Mouse (Mus musculus) midbrain, embryonic 15.5 days (tissue): Measurements from ENCODE around the gene Gbx1. TPM values are rescaled to one million over a fixed set of nuclear protein-coding genes. Genes with fewer than 3 reads are reported as not detected.

Experiments
- ATAC-seq: fragments of 200-750 bp; cut with Nextera tagmentation; replicated peaks from 2 replicates; pipeline ENCODE4 v1.8.0; 2017; ENCODE audit warnings: moderate TSS enrichment
- H3K27ac ChIP-seq: fragments of 300-500 bp; sonication (generic); 2 replicates; pipeline ENCODE4 v1.5.1; 2015; ENCODE audit warnings: mild to moderate bottlenecking, inconsistent platforms
- H3K27me3 ChIP-seq: fragments of 300-500 bp; sonication (generic); replicated peaks from 2 replicates; pipeline ENCODE4 v1.6.1; 2015; ENCODE audit warnings: inconsistent platforms
- H3K36me3 ChIP-seq: fragments of 300-500 bp; sonication (generic); replicated peaks from 2 replicates; pipeline ENCODE4 v1.6.1; 2015; ENCODE audit warnings: inconsistent platforms
- H3K4me1 ChIP-seq: fragments of 300-500 bp; sonication (generic); 2 replicates; pipeline ENCODE4 v1.6.1; 2015; ENCODE audit warnings: inconsistent platforms
- H3K4me2 ChIP-seq: fragments of 300-500 bp; sonication (generic); 2 replicates; pipeline ENCODE4 v1.6.1; 2015; ENCODE audit warnings: inconsistent platforms, mild to moderate bottlenecking, moderate library complexity
- H3K4me3 ChIP-seq: fragments of 300-500 bp; sonication (generic); 2 replicates; pipeline ENCODE4 v1.5.1; 2015; ENCODE audit warnings: mild to moderate bottlenecking, inconsistent platforms
- H3K9ac ChIP-seq: fragments of 300-500 bp; sonication (generic); 2 replicates; pipeline ENCODE4 v1.6.1; 2015; ENCODE audit warnings: mild to moderate bottlenecking, inconsistent platforms
- H3K9me3 ChIP-seq: fragments of 300-500 bp; sonication (generic); 2 replicates; pipeline ENCODE4 v1.6.1; 2016; ENCODE audit warnings: inconsistent platforms
- WGBS: fragments of 180-500 bp; shearing (Covaris S2); methylation state at CpG from one replicate; pipeline ENCODE4 v1.1.7; 2015; ENCODE audit warnings: mixed read lengths; 5-methylcytosine and 5-hydroxymethylcytosine counted together
- polyA plus RNA-seq: library from polyadenylated mRNA; unstranded; fragments of >200 nt; fragmentation: Nextera tagmentation; extraction: Ambion mirVana; gene quantifications from 2 replicates; pipeline ENCODE4 v1.2.1, GENCODE M21; 2015

Gbx1 gene
- polyA plus RNA-seq, 1 experiment from 2014 or later = 0.44 TPM

- Histone ChIP-seq H3K36me3 (no peaks in the 10 kb centered on the region), H3K9ac (no peak overlapping the region), H3K27me3 (no peaks in the 10 kb centered on the region), H3K4me2 (no peak overlapping the region), H3K4me3 (no peak overlapping the region), H3K9me3 (no peaks in the 10 kb centered on the region), H3K4me1 (no peaks in the 10 kb centered on the region), H3K27ac (no peak overlapping the region)
- ATAC-seq = no peak
- 84% methylated on average over 22 of the region's 22 CpGs for WGBS
Observed at GRCm38 (mm10) chr5:24539571-24540296, 12.7 kb upstream of the Gbx1 start.

- no peak overlapping the region for H3K9ac ChIP-seq
- H3K36me3 ChIP-seq = no peaks in the 10 kb centered on the region
- H3K4me3 ChIP-seq = no peak overlapping the region
- no peak overlapping the region for H3K27ac ChIP-seq
- ATAC-seq = no peak
- H3K4me2 ChIP-seq = no peak overlapping the region
- H3K9me3 ChIP-seq = no peaks in the 10 kb centered on the region
- 67% methylated on average over 16 of the region's 16 CpGs for WGBS
- H3K27me3 ChIP-seq = no peaks in the 10 kb centered on the region
- no peaks in the 10 kb centered on the region for H3K4me1 ChIP-seq
Observed at GRCm38 (mm10) chr5:24537618-24538017, 10.6 kb upstream of the Gbx1 start.

GRCm38 (mm10) chr5:24536511-24536910 lies 9.5 kb upstream of the Gbx1 start:
- WGBS = 74% methylated on average over 5 of the region's 5 CpGs

GRCm38 (mm10) chr5:24535731-24536130 lies 8.7 kb upstream of the Gbx1 start:
- Histone ChIP-seq H3K4me2 (no peak overlapping the region), H3K9ac (no peak overlapping the region), H3K27ac (no peak overlapping the region), H3K4me1 (no peaks in the 10 kb centered on the region), H3K36me3 (no peaks in the 10 kb centered on the region), H3K27me3 (no peaks in the 10 kb centered on the region; the same call in 1 of the 2 replicates), H3K9me3 (no peaks in the 10 kb centered on the region), H3K4me3 (no peak overlapping the region)
- WGBS = 90% methylated on average over 3 of the region's 3 CpGs
- ATAC-seq = no peak

More at GRCm38 (mm10) chr5:24536511-24536910, 9.5 kb upstream of the Gbx1 start:
- Histone ChIP-seq H3K9ac (no peak overlapping the region), H3K36me3 (no peaks in the 10 kb centered on the region), H3K4me2 (no peak overlapping the region), H3K27ac (no peak overlapping the region), H3K4me1 (no peaks in the 10 kb centered on the region), H3K27me3 (no peaks in the 10 kb centered on the region), H3K4me3 (no peak overlapping the region), H3K9me3 (no peaks in the 10 kb centered on the region)
- no peak for ATAC-seq

- H3K9me3 ChIP-seq = no peaks in the 10 kb centered on the region
- H3K27me3 ChIP-seq = peaks cover 6% of the 10 kb centered on the region
- no peak overlapping the region for H3K27ac ChIP-seq
- no peak overlapping the region for H3K4me2 ChIP-seq
- no peak overlapping the region for H3K9ac ChIP-seq
- no peaks in the 10 kb centered on the region for H3K36me3 ChIP-seq
- no peak overlapping the region for H3K4me3 ChIP-seq
- 46% methylated on average over 5 of the region's 5 CpGs for WGBS
- ATAC-seq = no peak
- H3K4me1 ChIP-seq = no peaks in the 10 kb centered on the region
Observed at GRCm38 (mm10) chr5:24534292-24534691, 7.3 kb upstream of the Gbx1 start.

- H3K27me3 ChIP-seq = peaks cover 15% of the 10 kb centered on the region
- H3K9ac ChIP-seq = no peak overlapping the region
- no peaks in the 10 kb centered on the region for H3K9me3 ChIP-seq
- H3K36me3 ChIP-seq = no peaks in the 10 kb centered on the region
- WGBS = 57% methylated on average over 11 of the region's 11 CpGs
- no peaks in the 10 kb centered on the region for H3K4me1 ChIP-seq
- H3K27ac ChIP-seq = no peak overlapping the region
- no peak overlapping the region for H3K4me3 ChIP-seq
- ATAC-seq = no peak
- no peak overlapping the region for H3K4me2 ChIP-seq
Observed at GRCm38 (mm10) chr5:24533391-24533790, 6.4 kb upstream of the Gbx1 start.

GRCm38 (mm10) chr5:24530042-24530689 lies 3.2 kb upstream of the Gbx1 start:
- 22% methylated on average over 24 of the region's 24 CpGs for WGBS
- H3K9me3 ChIP-seq = no peaks in the 10 kb centered on the region
- H3K27me3 ChIP-seq = peaks cover 42% of the 10 kb centered on the region
- no peak overlapping the region for H3K4me3 ChIP-seq
- peaks cover 17% of the 10 kb centered on the region for H3K4me1 ChIP-seq
- no peaks in the 10 kb centered on the region for H3K36me3 ChIP-seq
- ATAC-seq = peak; percentile 72
- no peak overlapping the region for H3K9ac ChIP-seq
- H3K4me2 ChIP-seq = no peak overlapping the region
- no peak overlapping the region for H3K27ac ChIP-seq

- no peaks in the 10 kb centered on the region for H3K36me3 ChIP-seq
- WGBS = 19% methylated on average over 6 of the region's 6 CpGs
Observed at GRCm38 (mm10) chr5:24527780-24528179, 778 bp upstream of the Gbx1 start.

GRCm38 (mm10) chr5:24526190-24526888 lies 663 bp downstream of the Gbx1 start:
- Histone ChIP-seq H3K9ac (peak overlapping the region; percentile 44), H3K27ac (no peak overlapping the region), H3K27me3 (peaks cover 75% of the 10 kb centered on the region), H3K4me3 (peak overlapping the region; percentile 41), H3K4me2 (peak overlapping the region; percentile 96), H3K9me3 (no peaks in the 10 kb centered on the region), H3K4me1 (peaks cover 17% of the 10 kb centered on the region), H3K36me3 (no peaks in the 10 kb centered on the region)
- 1% methylated on average over 91 of the region's 109 CpGs for WGBS
- ATAC-seq = peak; percentile 32; the same call in 1 of the 2 replicates

More at GRCm38 (mm10) chr5:24527780-24528179, 778 bp upstream of the Gbx1 start:
- Histone ChIP-seq H3K4me1 (peaks cover 17% of the 10 kb centered on the region), H3K9ac (no peak overlapping the region), H3K4me3 (no peak overlapping the region), H3K9me3 (no peaks in the 10 kb centered on the region), H3K4me2 (no peak overlapping the region), H3K27ac (no peak overlapping the region), H3K27me3 (peaks cover 64% of the 10 kb centered on the region)
- no peak for ATAC-seq

- whole genome bisulfite sequencing = 3% methylated on average over 34 of the region's 34 CpGs
- H3K27ac ChIP-seq = no peak overlapping the region
- no peaks in the 10 kb centered on the region for H3K9me3 ChIP-seq
- peak overlapping the region; percentile 44 for H3K9ac ChIP-seq
- peaks cover 17% of the 10 kb centered on the region for H3K4me1 ChIP-seq
- peaks cover 75% of the 10 kb centered on the region for H3K27me3 ChIP-seq
- H3K36me3 ChIP-seq = no peaks in the 10 kb centered on the region
- H3K4me2 ChIP-seq = peak overlapping the region; percentile 96
- no peak for ATAC-seq
- peak overlapping the region; percentile 41 for H3K4me3 ChIP-seq
Observed at GRCm38 (mm10) chr5:24525360-24526189, 1.4 kb downstream of the Gbx1 start.

GRCm38 (mm10) chr5:24524522-24524921 lies 2.5 kb downstream of the Gbx1 start:
- 8% methylated on average over 4 of the region's 4 CpGs for WGBS
- H3K4me3 ChIP-seq = no peak overlapping the region

GRCm38 (mm10) chr5:24523806-24524205 lies 3.2 kb downstream of the Gbx1 start:
- 38% methylated on average over 8 of the region's 8 CpGs for WGBS
- Histone ChIP-seq H3K4me3 (no peak overlapping the region), H3K27me3 (peaks cover 64% of the 10 kb centered on the region)

More at GRCm38 (mm10) chr5:24524522-24524921, 2.5 kb downstream of the Gbx1 start:
- Histone ChIP-seq H3K9ac (no peak overlapping the region), H3K4me1 (peaks cover 17% of the 10 kb centered on the region), H3K36me3 (no peaks in the 10 kb centered on the region), H3K4me2 (no peak overlapping the region), H3K27me3 (peaks cover 71% of the 10 kb centered on the region), H3K27ac (no peak overlapping the region), H3K9me3 (no peaks in the 10 kb centered on the region)
- no peak for ATAC-seq

More at GRCm38 (mm10) chr5:24523806-24524205, 3.2 kb downstream of the Gbx1 start:
- Histone ChIP-seq H3K27ac (no peak overlapping the region), H3K9me3 (no peaks in the 10 kb centered on the region), H3K9ac (no peak overlapping the region), H3K4me1 (peaks cover 17% of the 10 kb centered on the region), H3K36me3 (no peaks in the 10 kb centered on the region), H3K4me2 (no peak overlapping the region)
- ATAC-seq = no peak
